Mouse (Mus musculus) MEL (cell line): ENCODE results near the gene Tmem176b. TPM values are rescaled to one million over a fixed set of nuclear protein-coding genes. Genes with fewer than 3 reads are reported as not detected.

Experiments used
- DNase-seq: peaks from one replicate; pipeline ENCODE4 v3.0.0; 2011; ENCODE audit warnings: low read depth, low spot score
- H3K27ac ChIP-seq: 2 replicates; pipeline ENCODE4 v1.5.1; 2012; ENCODE audit warnings: low read depth, mild to moderate bottlenecking, control low read depth, low read length, moderate library complexity; ENCODE audit not compliant: control insufficient read depth
- H3K27me3 ChIP-seq, 2 experiments: fragments of 150-350 bp in 1 of 2; sonication (generic) in 1 of 2; 2 replicates each; pipeline ENCODE4 v1.6.1; 2012; ENCODE audit warnings: low read length in 2 of 2, mild to moderate bottlenecking in 2 of 2, improper control_type of control experiment in 1 of 2, moderate library complexity in 1 of 2; ENCODE audit not compliant: insufficient read depth in 2 of 2, control insufficient read depth in 1 of 2
- H3K36me3 ChIP-seq, 2 experiments: 2 replicates each; pipeline ENCODE4 v1.6.1; 2012 to 2014; ENCODE audit warnings: low read length in 2 of 2, improper control_type of control experiment in 1 of 2, inconsistent platforms in 1 of 2, mild to moderate bottlenecking in 1 of 2; ENCODE audit not compliant: insufficient read depth in 2 of 2, control insufficient read depth in 1 of 2
- H3K4me1 ChIP-seq, 2 experiments: fragments of 150-350 bp in 1 of 2; sonication (generic) in 1 of 2; 2 replicates each; pipeline ENCODE4 v1.6.1; 2012; ENCODE audit warnings: low read length in 2 of 2, improper control_type of control experiment in 1 of 2, mild to moderate bottlenecking in 1 of 2; ENCODE audit not compliant: insufficient read depth in 2 of 2, control insufficient read depth in 1 of 2
- H3K4me3 ChIP-seq, 2 experiments: fragments of 150-350 bp in 1 of 2; sonication (generic) in 1 of 2; 2 replicates each; pipeline ENCODE4 v1.5.1; 2012; ENCODE audit warnings: low read depth in 2 of 2, low read length in 2 of 2, mild to moderate bottlenecking in 2 of 2, moderate library complexity in 2 of 2, control low read depth in 1 of 2, improper control_type of control experiment in 1 of 2; ENCODE audit not compliant: control insufficient read depth in 1 of 2, insufficient read depth in 1 of 2
- H3K79me2 ChIP-seq: 2 replicates; pipeline ENCODE4 v1.6.1; 2012; ENCODE audit warnings: mild to moderate bottlenecking, low read length, moderate library complexity; ENCODE audit not compliant: control insufficient read depth, poor library complexity, insufficient read depth
- H3K9ac ChIP-seq: 2 replicates; pipeline ENCODE4 v1.6.1; 2012; ENCODE audit warnings: low read depth, mild to moderate bottlenecking, control low read depth, low read length, moderate library complexity; ENCODE audit not compliant: control insufficient read depth, poor library complexity, severe bottlenecking
- H3K9me3 ChIP-seq: fragments of 150-350 bp; sonication (generic); replicated peaks from 2 replicates; pipeline ENCODE4 v1.6.1; 2012; ENCODE audit warnings: mild to moderate bottlenecking, low read length, improper control_type of control experiment, moderate library complexity; ENCODE audit not compliant: insufficient read depth
- BHLHE40 ChIP-seq: IDR thresholded peaks from 2 replicates; pipeline ENCODE4 v1.6.1; 2012; ENCODE audit warnings: low read depth, mild to moderate bottlenecking, inconsistent platforms, low read length, improper control_type of control experiment, borderline replicate concordance
- CTCF ChIP-seq, 3 experiments: IDR thresholded peaks in 2 of 3; conservative IDR thresholded peaks in 1 of 3; 2 replicates each; pipeline ENCODE4 v1.5.1; 2011 to 2012; ENCODE audit warnings: low read length in 3 of 3, low read depth in 2 of 3, mild to moderate bottlenecking in 2 of 3, improper control_type of control experiment in 1 of 3, inconsistent platforms in 1 of 3, mixed read lengths in 1 of 3, moderate library complexity in 1 of 3; ENCODE audit not compliant: control insufficient read depth in 1 of 3, insufficient read depth in 1 of 3, poor library complexity in 1 of 3, severe bottlenecking in 1 of 3
- E2F4 ChIP-seq: IDR thresholded peaks from 2 replicates; pipeline ENCODE4 v1.6.1; 2011; ENCODE audit warnings: low read depth, low read length, improper control_type of control experiment, borderline replicate concordance
- EP300 ChIP-seq, 2 experiments: IDR thresholded peaks; 2 replicates each; pipeline ENCODE4 v1.6.1; 2011; ENCODE audit warnings: improper control_type of control experiment in 2 of 2, low read length in 2 of 2, low read depth in 1 of 2, mild to moderate bottlenecking in 1 of 2
- ETS1 ChIP-seq: IDR thresholded peaks from 2 replicates; pipeline ENCODE4 v1.6.1; 2012; ENCODE audit warnings: low read depth, mild to moderate bottlenecking, inconsistent platforms, low read length, improper control_type of control experiment, moderate library complexity
- HCFC1 ChIP-seq: IDR thresholded peaks from 2 replicates; pipeline ENCODE4 v1.6.1; 2012; ENCODE audit warnings: low read depth, mild to moderate bottlenecking, inconsistent platforms, low read length, improper control_type of control experiment, moderate library complexity
- JUND ChIP-seq: IDR thresholded peaks from 2 replicates; pipeline ENCODE4 v1.6.1; 2011; ENCODE audit warnings: low read depth, mild to moderate bottlenecking, improper control_type of control experiment, low read length
- KAT2A ChIP-seq: conservative IDR thresholded peaks from 2 replicates; pipeline ENCODE4 v1.6.1; 2012; ENCODE audit warnings: low read depth, low read length, improper control_type of control experiment, inconsistent platforms
- MAZ ChIP-seq: IDR thresholded peaks from 2 replicates; pipeline ENCODE4 v1.6.1; 2012; ENCODE audit warnings: low read depth, mild to moderate bottlenecking, inconsistent platforms, low read length, improper control_type of control experiment
- RAD21 ChIP-seq: IDR thresholded peaks from 2 replicates; pipeline ENCODE4 v1.6.1; 2011; ENCODE audit warnings: mild to moderate bottlenecking, low read depth, low read length, improper control_type of control experiment
- RCOR1 ChIP-seq: IDR thresholded peaks from 2 replicates; pipeline ENCODE4 v1.6.1; 2012; ENCODE audit warnings: low read depth, mild to moderate bottlenecking, inconsistent platforms, low read length, improper control_type of control experiment
- SMC3 ChIP-seq: IDR thresholded peaks from 2 replicates; pipeline ENCODE4 v1.6.1; 2011; ENCODE audit warnings: low read depth, low read length, improper control_type of control experiment
- TBP ChIP-seq: IDR thresholded peaks from 2 replicates; pipeline ENCODE4 v1.8.0; 2011; ENCODE audit warnings: low read depth, low read length, improper control_type of control experiment
- USF2 ChIP-seq, 2 experiments: IDR thresholded peaks; 2 replicates each; pipeline ENCODE4 v1.6.1; 2011 to 2012; ENCODE audit warnings: improper control_type of control experiment in 2 of 2, low read length in 2 of 2, borderline replicate concordance in 1 of 2, inconsistent platforms in 1 of 2, low read depth in 1 of 2, mild to moderate bottlenecking in 1 of 2; ENCODE audit not compliant: insufficient read depth in 1 of 2
- ZNF384 ChIP-seq: IDR thresholded peaks from 2 replicates; pipeline ENCODE4 v1.6.1; 2012; ENCODE audit warnings: low read depth, mild to moderate bottlenecking, inconsistent platforms, low read length, improper control_type of control experiment
- polyA plus RNA-seq, 2 experiments: library from polyadenylated mRNA; stranded (reverse) in 1 of 2; unstranded in 1 of 2; fragments of >175 nt in 1 of 2; fragments of >200 nt in 1 of 2; gene quantifications; 2 replicates each; pipeline versions ENCODE4 v1.2.1 to v1.2.4; 2012; ENCODE audit warnings: low replicate concordance in 2 of 2, low read depth in 1 of 2; ENCODE audit not compliant: insufficient read length in 2 of 2, insufficient read depth in 1 of 2, missing spikeins in 1 of 2
- total RNA-seq: library from RNA; depleted of rRNA; stranded (reverse); fragments of 300-350 nt; gene quantifications from 2 replicates; pipeline ENCODE4 v1.2.3, GENCODE M21; 2012

The Tmem176b gene
- total and polyA plus RNA-seq, 3 experiments, result 23.0 to 77.0 TPM; not detected in 1

GRCm38 (mm10) chr6:48837516-48837915 is 3.8 kb downstream of the Tmem176b start:
- TF ChIP-seq KAT2A, result no peak
- no peak for TF ChIP-seq E2F4
- TF ChIP-seq MAZ, result no peak
- TF ChIP-seq ZNF384, result no peak
- no peak for TF ChIP-seq JUND
- no peak for TF ChIP-seq ETS1
- TF ChIP-seq, all 39 proteins: peak for 0
- Histone ChIP-seq H3K79me2 (peaks cover 1% of the 10 kb centered on the region; the same call in 1 of the 2 replicates), H3K36me3 (peaks cover 0 to 34% of the 10 kb centered on the region in 2 experiments; a peak in 2 of 4 replicates), H3K27ac (no peak overlapping the region), H3K4me3 (no peak overlapping the region), H3K4me1 (peaks cover 18 to 47% of the 10 kb centered on the region in 2 experiments), H3K9ac (no peak overlapping the region), H3K27me3 (no peaks in the 10 kb centered on the region), H3K9me3 (no peaks in the 10 kb centered on the region)
- no peak for DNase-seq

- no peak overlapping the region for H3K9ac ChIP-seq
- peaks cover 20 to 48% of the 10 kb centered on the region in 2 experiments for H3K4me1 ChIP-seq
- H3K27ac ChIP-seq, result no peak overlapping the region
- no peak for TF ChIP-seq CTCF (IDR thresholded peaks at IDR 0.05 in 2 of 3, conservative IDR thresholded peaks at IDR 0.05 in 1 of 3; ENCODE audit: control insufficient read depth in 1 of 3, insufficient read depth in 1 of 3, low read depth in 2 of 3, low read length in 3 of 3, poor library complexity in 1 of 3, severe bottlenecking in 1 of 3)
- peaks cover 0 to 46% of the 10 kb centered on the region in 2 experiments; a peak in 2 of 4 replicates for H3K36me3 ChIP-seq
- no peak overlapping the region for H3K4me3 ChIP-seq
- H3K9me3 ChIP-seq, result no peaks in the 10 kb centered on the region
- no peak for DNase-seq
- peaks cover 1% of the 10 kb centered on the region; the same call in 1 of the 2 replicates for H3K79me2 ChIP-seq
- H3K27me3 ChIP-seq, result no peaks in the 10 kb centered on the region
Observed at GRCm38 (mm10) chr6:48836146-48836545, 5.2 kb downstream of the Tmem176b start.

- DNase-seq, result no peak
- Histone ChIP-seq H3K9ac (no peak overlapping the region), H3K27ac (no peak overlapping the region), H3K27me3 (no peaks in the 10 kb centered on the region), H3K36me3 (peaks cover 0 to 50% of the 10 kb centered on the region in 2 experiments; a peak in 2 of 4 replicates), H3K4me1 (peaks cover 20 to 46% of the 10 kb centered on the region in 2 experiments), H3K9me3 (no peaks in the 10 kb centered on the region), H3K4me3 (no peak overlapping the region), H3K79me2 (peaks cover 1% of the 10 kb centered on the region; the same call in 1 of the 2 replicates)
- TF ChIP-seq RAD21 (no peak), HCFC1 (no peak), USF2 (IDR thresholded peaks at IDR 0.05; ENCODE audit: borderline replicate concordance in 1 of 2, insufficient read depth in 1 of 2, low read depth in 1 of 2, low read length in 2 of 2) (no peak), RCOR1 (no peak), CTCF (IDR thresholded peaks at IDR 0.05 in 2 of 3, conservative IDR thresholded peaks at IDR 0.05 in 1 of 3; ENCODE audit: control insufficient read depth in 1 of 3, insufficient read depth in 1 of 3, low read depth in 2 of 3, low read length in 3 of 3, poor library complexity in 1 of 3, severe bottlenecking in 1 of 3) (no peak), EP300 (IDR thresholded peaks at IDR 0.05; ENCODE audit: low read depth in 1 of 2, low read length in 2 of 2) (no peak), TBP (no peak), ZNF384 (no peak), BHLHE40 (no peak), SMC3 (no peak)
Observed at GRCm38 (mm10) chr6:48835241-48835640, 6.1 kb downstream of the Tmem176b start.
